Mouse (Mus musculus): ENCODE data around the gene Zfp784. TPM values are rescaled to one million over a fixed set of nuclear protein-coding genes. Genes with fewer than 3 reads are reported as not detected.

Gene Zfp784
- polyA plus RNA-seq, 1 experiment from 2014 or later, result 5.7 TPM

- DNase-seq (ENCODE audit: low spot score), result no peak
- 70% methylated on average over 1 of the region's 1 CpGs for WGBS
Measured at GRCm38 (mm10) chr7:5073586-5073985, 35.3 kb upstream of the Zfp784 start.

GRCm38 (mm10) chr7:5064886-5065285 is 26.6 kb upstream of the Zfp784 start:
- Histone ChIP-seq H3K27ac (no peak overlapping the region), H3K27me3 (ENCODE audit: insufficient read depth, low read length) (no peaks in the 10 kb centered on the region), H3K4me2 (ENCODE audit: low read length) (no peak overlapping the region), H3K4me1 (replicated peaks; ENCODE audit: insufficient read depth, low read length) (peaks cover 6% of the 10 kb centered on the region; the same call in 1 of the 2 replicates), H3K4me3 (replicated peaks; ENCODE audit: low read depth, low read length) (no peak overlapping the region), H3K9ac (ENCODE audit: low read depth, low read length) (no peak overlapping the region), H3K9me3 (replicated peaks; ENCODE audit: low read length) (no peaks in the 10 kb centered on the region), H3K36me3 (ENCODE audit: insufficient read depth, low read length) (peaks cover 30% of the 10 kb centered on the region)
- no peak for DNase-seq (ENCODE audit: low spot score)
- 93% methylated on average over 6 of the region's 6 CpGs for WGBS
- TF ChIP-seq CTCF (IDR thresholded peaks at IDR 0.05; ENCODE audit: low read depth), result no peak
- ATAC-seq (replicated peaks; ENCODE audit: low FRiP score, low read depth), result no peak

More at GRCm38 (mm10) chr7:5073586-5073985, 35.3 kb upstream of the Zfp784 start:
- ATAC-seq (replicated peaks; ENCODE audit: low FRiP score, low read depth), result no peak
- H3K27me3 ChIP-seq (ENCODE audit: insufficient read depth, low read length), result no peaks in the 10 kb centered on the region
- peaks cover 80% of the 10 kb centered on the region for H3K36me3 ChIP-seq (ENCODE audit: insufficient read depth, low read length)
- H3K4me2 ChIP-seq (ENCODE audit: low read length), result no peak overlapping the region
- H3K4me1 ChIP-seq (replicated peaks; ENCODE audit: insufficient read depth, low read length), result no peaks in the 10 kb centered on the region
- TF ChIP-seq CTCF (IDR thresholded peaks at IDR 0.05; ENCODE audit: low read depth), result no peak
- H3K27ac ChIP-seq, result no peak overlapping the region
- no peak overlapping the region for H3K4me3 ChIP-seq (replicated peaks; ENCODE audit: low read depth, low read length)
- H3K9ac ChIP-seq (ENCODE audit: low read depth, low read length), result no peak overlapping the region
- no peaks in the 10 kb centered on the region for H3K9me3 ChIP-seq (replicated peaks; ENCODE audit: low read length)

GRCm38 (mm10) chr7:5062360-5063001 is 24.2 kb upstream of the Zfp784 start:
- Histone ChIP-seq H3K4me1 (replicated peaks; ENCODE audit: insufficient read depth, low read length) (peaks cover 6% of the 10 kb centered on the region; the same call in 1 of the 2 replicates), H3K4me3 (replicated peaks; ENCODE audit: low read depth, low read length) (peak overlapping the region; percentile 77), H3K9ac (ENCODE audit: low read depth, low read length) (peak overlapping the region; percentile 95), H3K4me2 (ENCODE audit: low read length) (peak overlapping the region; percentile 77), H3K27ac (peak overlapping the region; percentile 98), H3K27me3 (ENCODE audit: insufficient read depth, low read length) (no peaks in the 10 kb centered on the region), H3K36me3 (ENCODE audit: insufficient read depth, low read length) (0 out of 2 replicates have a peak, but pooled peaks cover 7% of the 10 kb centered on the region), H3K9me3 (replicated peaks; ENCODE audit: low read length) (no peaks in the 10 kb centered on the region)
- peak; percentile 40 for ATAC-seq (replicated peaks; ENCODE audit: low FRiP score, low read depth)
- DNase-seq (ENCODE audit: low spot score), result peak; percentile 94
- under 1% methylated on average over 51 of the region's 51 CpGs for WGBS
- TF ChIP-seq CTCF (IDR thresholded peaks at IDR 0.05; ENCODE audit: low read depth), result no peak

- TF ChIP-seq CTCF (IDR thresholded peaks at IDR 0.05; ENCODE audit: low read depth), result no peak
- peak within 1 kb of the TSS; percentile 98 for H3K27ac ChIP-seq
- 1% methylated on average over 60 of the region's 65 CpGs for WGBS
- ATAC-seq (replicated peaks; ENCODE audit: low FRiP score, low read depth), result peak; percentile 84
- DNase-seq (ENCODE audit: low spot score), result peak; percentile 96
- H3K36me3 ChIP-seq (ENCODE audit: insufficient read depth, low read length), result 0 out of 2 replicates have a peak, but pooled peaks cover 7% of the 10 kb centered on the region
- H3K4me2 ChIP-seq (ENCODE audit: low read length), result peak within 1 kb of the TSS; percentile 77
- H3K9me3 ChIP-seq (replicated peaks; ENCODE audit: low read length), result no peaks in the 10 kb centered on the region
- H3K27me3 ChIP-seq (ENCODE audit: insufficient read depth, low read length), result no peaks in the 10 kb centered on the region
- H3K4me1 ChIP-seq (replicated peaks; ENCODE audit: insufficient read depth, low read length), result peaks cover 8% of the 10 kb centered on the region; the same call in 1 of the 2 replicates
- peak within 1 kb of the TSS; percentile 77 for H3K4me3 ChIP-seq (replicated peaks; ENCODE audit: low read depth, low read length)
- H3K9ac ChIP-seq (ENCODE audit: low read depth, low read length), result peak within 1 kb of the TSS; percentile 95
Measured at GRCm38 (mm10) chr7:5061774-5062359, 23.6 kb upstream of the Zfp784 start, which contains the start of gene U2af2. TSS of gene U2af2 (plus strand) at chr7:5062143.

- no peaks in the 10 kb centered on the region for H3K9me3 ChIP-seq (replicated peaks; ENCODE audit: low read length)
- H3K27me3 ChIP-seq (ENCODE audit: insufficient read depth, low read length), result no peaks in the 10 kb centered on the region
- under 1% methylated on average over 60 of the region's 60 CpGs for WGBS
- H3K4me3 ChIP-seq (replicated peaks; ENCODE audit: low read depth, low read length), result peak overlapping the region; percentile 77
- TF ChIP-seq CTCF (IDR thresholded peaks at IDR 0.05; ENCODE audit: low read depth), result peak; percentile 76
- peak; percentile 99 for DNase-seq (ENCODE audit: low spot score)
- H3K36me3 ChIP-seq (ENCODE audit: insufficient read depth, low read length), result 0 out of 2 replicates have a peak, but pooled peaks cover under 1% of the 10 kb centered on the region
- peak; percentile 89 for ATAC-seq (replicated peaks; ENCODE audit: low FRiP score, low read depth)
- peak overlapping the region; percentile 98 for H3K27ac ChIP-seq
- peak overlapping the region; percentile 77 for H3K4me2 ChIP-seq (ENCODE audit: low read length)
- peak overlapping the region; percentile 95 for H3K9ac ChIP-seq (ENCODE audit: low read depth, low read length)
- H3K4me1 ChIP-seq (replicated peaks; ENCODE audit: insufficient read depth, low read length), result peaks cover 12% of the 10 kb centered on the region; the same call in 1 of the 2 replicates
Measured at GRCm38 (mm10) chr7:5060944-5061773, 22.9 kb upstream of the Zfp784 start.

DNA sequence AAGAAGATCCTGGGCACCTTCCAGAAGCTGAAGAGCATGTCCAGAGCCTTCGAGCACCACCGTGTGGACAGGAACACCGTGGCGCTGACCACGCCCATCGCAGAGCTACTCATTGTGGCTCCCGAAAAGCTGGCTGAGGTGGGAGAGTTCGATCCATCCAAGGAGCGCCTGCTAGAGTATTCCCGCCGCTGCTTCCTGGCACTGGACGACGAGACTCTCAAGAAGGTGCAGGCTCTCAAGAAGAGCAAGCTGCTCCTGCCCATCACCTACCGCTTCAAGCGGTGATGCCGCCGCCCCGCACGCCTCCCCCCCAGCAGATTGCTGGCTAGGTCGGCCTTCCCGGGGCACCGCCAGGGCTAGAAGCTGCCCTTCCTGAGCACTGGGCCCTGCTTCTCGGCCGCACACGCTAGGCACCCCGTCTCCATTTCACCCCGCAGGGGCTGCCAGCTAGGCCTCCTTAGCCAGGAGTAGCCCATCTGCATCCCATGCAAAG is 22.0 kb upstream of the Zfp784 start:
- DNase-seq (ENCODE audit: low spot score) (peak; percentile 93), ATAC-seq (replicated peaks; ENCODE audit: low FRiP score, low read depth) (no peak)
- WGBS, result 3% methylated on average over 27 of the region's 27 CpGs
- peak overlapping the region; percentile 98 for H3K27ac ChIP-seq
- H3K4me3 ChIP-seq (replicated peaks; ENCODE audit: low read depth, low read length), result peak overlapping the region; percentile 77
- H3K4me2 ChIP-seq (ENCODE audit: low read length), result peak overlapping the region; percentile 77
- H3K9ac ChIP-seq (ENCODE audit: low read depth, low read length), result peak overlapping the region; percentile 95
- H3K36me3 ChIP-seq (ENCODE audit: insufficient read depth, low read length), result no peaks in the 10 kb centered on the region
- peak; percentile 82 for TF ChIP-seq CTCF (IDR thresholded peaks at IDR 0.05; ENCODE audit: low read depth)
- H3K4me1 ChIP-seq (replicated peaks; ENCODE audit: insufficient read depth, low read length), result peaks cover 12% of the 10 kb centered on the region; the same call in 1 of the 2 replicates
- peaks cover under 1% of the 10 kb centered on the region; the same call in 1 of the 2 replicates for H3K27me3 ChIP-seq (ENCODE audit: insufficient read depth, low read length)
- no peaks in the 10 kb centered on the region for H3K9me3 ChIP-seq (replicated peaks; ENCODE audit: low read length)
